Mouse (Mus musculus) heart, embryonic 12.5 days (tissue): ENCODE results near the gene Cdon. TPM values are rescaled to one million over a fixed set of nuclear protein-coding genes. Genes with fewer than 3 reads are reported as not detected.

ENCODE experiments used
- ATAC-seq: fragments of 200-750 bp; cut with Nextera tagmentation; 2 replicates; pipeline ENCODE4 v1.8.0; 2017; ENCODE audit warnings: moderate TSS enrichment, moderate library complexity; ENCODE audit not compliant: insufficient number of reproducible peaks, low FRiP score
- H3K27ac ChIP-seq: fragments of 300-500 bp; sonication (generic); 2 replicates; pipeline ENCODE4 v1.5.1; 2016; ENCODE audit warnings: mild to moderate bottlenecking, moderate library complexity; ENCODE audit not compliant: poor library complexity, severe bottlenecking
- H3K27me3 ChIP-seq: fragments of 300-500 bp; sonication (generic); replicated peaks from 2 replicates; pipeline ENCODE4 v1.6.1; 2016; ENCODE audit warnings: mild to moderate bottlenecking, moderate library complexity
- H3K36me3 ChIP-seq: fragments of 300-500 bp; sonication (generic); 2 replicates; pipeline ENCODE4 v1.6.1; 2016; ENCODE audit warnings: mild to moderate bottlenecking, moderate library complexity
- H3K4me1 ChIP-seq: fragments of 300-500 bp; sonication (generic); replicated peaks from 2 replicates; pipeline ENCODE4 v1.6.1; 2016; ENCODE audit warnings: mild to moderate bottlenecking
- H3K4me2 ChIP-seq: fragments of 300-500 bp; sonication (generic); 2 replicates; pipeline ENCODE4 v1.6.1; 2016; ENCODE audit warnings: mild to moderate bottlenecking, moderate library complexity
- H3K4me3 ChIP-seq: fragments of 300-500 bp; sonication (generic); 2 replicates; pipeline ENCODE4 v1.5.1; 2016; ENCODE audit warnings: mild to moderate bottlenecking
- H3K9ac ChIP-seq: fragments of 300-500 bp; sonication (generic); 2 replicates; pipeline ENCODE4 v1.6.1; 2016; ENCODE audit warnings: mild to moderate bottlenecking, moderate library complexity
- H3K9me3 ChIP-seq: fragments of 300-500 bp; sonication (generic); replicated peaks from 2 replicates; pipeline ENCODE4 v1.6.1; 2016; ENCODE audit warnings: mild to moderate bottlenecking, moderate library complexity
- WGBS: fragments of 180-500 bp; shearing (Covaris S2); methylation state at CpG from one replicate; pipeline ENCODE4 v1.1.7; 2016; 5-methylcytosine and 5-hydroxymethylcytosine counted together
- polyA plus RNA-seq: library from polyadenylated mRNA; unstranded; fragments of >200 nt; fragmentation: Nextera tagmentation; extraction: Ambion mirVana; gene quantifications from 2 replicates; pipeline ENCODE4 v1.2.1, GENCODE M21; 2016

The Cdon gene
- polyA plus RNA-seq, 1 experiment from 2014 or later: 7.0 TPM

GRCm38 (mm10) chr9:35474104-35474724 is 53.3 kb downstream of the Cdon start:
- Histone ChIP-seq H3K36me3 (peaks cover 58% of the 10 kb centered on the region), H3K27me3 (no peaks in the 10 kb centered on the region), H3K27ac (no peak overlapping the region), H3K9me3 (no peaks in the 10 kb centered on the region), H3K9ac (no peak overlapping the region), H3K4me2 (no peak overlapping the region), H3K4me1 (no peaks in the 10 kb centered on the region), H3K4me3 (no peak overlapping the region)
- 82% methylated on average over 10 of the region's 10 CpGs for WGBS
- no peak for ATAC-seq

- no peak for ATAC-seq
Measured at GRCm38 (mm10) chr9:35475394-35475793, 54.5 kb downstream of the Cdon start.

GRCm38 (mm10) chr9:35479456-35479855 is 58.5 kb downstream of the Cdon start:
- no peak overlapping the region for H3K9ac ChIP-seq
- H3K9me3 ChIP-seq: no peaks in the 10 kb centered on the region
- H3K36me3 ChIP-seq: peaks cover 47% of the 10 kb centered on the region
- H3K27ac ChIP-seq: no peak overlapping the region
- H3K4me1 ChIP-seq: peaks cover 13% of the 10 kb centered on the region
- no peak for ATAC-seq
- WGBS: 91% methylated on average over 6 of the region's 6 CpGs
- H3K4me2 ChIP-seq: no peak overlapping the region
- no peak overlapping the region for H3K4me3 ChIP-seq
- no peaks in the 10 kb centered on the region for H3K27me3 ChIP-seq

More at GRCm38 (mm10) chr9:35475394-35475793, 54.5 kb downstream of the Cdon start:
- Histone ChIP-seq H3K27ac (no peak overlapping the region), H3K4me3 (no peak overlapping the region), H3K9me3 (no peaks in the 10 kb centered on the region), H3K4me1 (no peaks in the 10 kb centered on the region), H3K27me3 (no peaks in the 10 kb centered on the region), H3K4me2 (no peak overlapping the region), H3K36me3 (peaks cover 64% of the 10 kb centered on the region), H3K9ac (no peak overlapping the region)
- WGBS: 85% methylated on average over 7 of the region's 7 CpGs

GRCm38 (mm10) chr9:35482014-35482898 is 61.3 kb downstream of the Cdon start:
- peak overlapping the region; percentile 16; the same call in 1 of the 2 replicates for H3K27ac ChIP-seq
- 59% methylated on average over 13 of the region's 13 CpGs for WGBS
- ATAC-seq: no peak
- no peaks in the 10 kb centered on the region for H3K27me3 ChIP-seq
- peaks cover 13% of the 10 kb centered on the region for H3K4me1 ChIP-seq
- no peak overlapping the region for H3K9ac ChIP-seq
- H3K4me2 ChIP-seq: no peak overlapping the region
- H3K36me3 ChIP-seq: peaks cover 54% of the 10 kb centered on the region
- H3K4me3 ChIP-seq: no peak overlapping the region
- H3K9me3 ChIP-seq: no peaks in the 10 kb centered on the region

- Histone ChIP-seq H3K27ac (no peak overlapping the region), H3K4me1 (peaks cover 13% of the 10 kb centered on the region), H3K27me3 (no peaks in the 10 kb centered on the region), H3K4me2 (no peak overlapping the region), H3K36me3 (peaks cover 63% of the 10 kb centered on the region), H3K9ac (no peak overlapping the region), H3K4me3 (no peak overlapping the region), H3K9me3 (no peaks in the 10 kb centered on the region)
- no peak for ATAC-seq
- WGBS: 84% methylated on average over 3 of the region's 3 CpGs
Measured at GRCm38 (mm10) chr9:35483949-35484348, 63.0 kb downstream of the Cdon start.

- no peak for ATAC-seq
- peaks cover 9% of the 10 kb centered on the region for H3K4me1 ChIP-seq
- H3K9me3 ChIP-seq: no peaks in the 10 kb centered on the region
- H3K27me3 ChIP-seq: no peaks in the 10 kb centered on the region
- no peak overlapping the region for H3K4me2 ChIP-seq
- H3K27ac ChIP-seq: no peak overlapping the region
- H3K4me3 ChIP-seq: no peak overlapping the region
- peaks cover 62% of the 10 kb centered on the region for H3K36me3 ChIP-seq
- no peak overlapping the region for H3K9ac ChIP-seq
- 85% methylated on average over 13 of the region's 13 CpGs for WGBS
Measured at GRCm38 (mm10) chr9:35486616-35487015, 65.7 kb downstream of the Cdon start.

GRCm38 (mm10) chr9:35488496-35488895 is 67.6 kb downstream of the Cdon start:
- H3K36me3 ChIP-seq: peaks cover 59% of the 10 kb centered on the region
- no peaks in the 10 kb centered on the region for H3K4me1 ChIP-seq
- H3K27ac ChIP-seq: no peak overlapping the region
- no peak overlapping the region for H3K4me2 ChIP-seq
- 82% methylated on average over 4 of the region's 4 CpGs for WGBS
- H3K9me3 ChIP-seq: no peaks in the 10 kb centered on the region
- no peak overlapping the region for H3K9ac ChIP-seq
- H3K27me3 ChIP-seq: no peaks in the 10 kb centered on the region
- no peak for ATAC-seq
- H3K4me3 ChIP-seq: no peak overlapping the region

- H3K9ac ChIP-seq: no peak overlapping the region
- WGBS: 82% methylated on average over 11 of the region's 11 CpGs
- no peak overlapping the region for H3K4me2 ChIP-seq
- no peaks in the 10 kb centered on the region for H3K27me3 ChIP-seq
- no peak overlapping the region for H3K4me3 ChIP-seq
- peaks cover 43% of the 10 kb centered on the region for H3K36me3 ChIP-seq
- ATAC-seq: no peak
- no peak overlapping the region for H3K27ac ChIP-seq
- H3K9me3 ChIP-seq: no peaks in the 10 kb centered on the region
- 0 out of 2 replicates have a peak, but pooled peaks cover 8% of the 10 kb centered on the region for H3K4me1 ChIP-seq
Measured at GRCm38 (mm10) chr9:35491109-35491866, 70.4 kb downstream of the Cdon start.

GRCm38 (mm10) chr9:35493033-35493732 is 72.3 kb downstream of the Cdon start:
- 0 out of 2 replicates have a peak, but pooled peaks cover 8% of the 10 kb centered on the region for H3K4me1 ChIP-seq
- ATAC-seq: no peak
- H3K27ac ChIP-seq: no peak overlapping the region
- WGBS: 59% methylated on average over 7 of the region's 7 CpGs
- H3K27me3 ChIP-seq: no peaks in the 10 kb centered on the region
- H3K9ac ChIP-seq: no peak overlapping the region
- peaks cover 27% of the 10 kb centered on the region for H3K36me3 ChIP-seq
- no peaks in the 10 kb centered on the region for H3K9me3 ChIP-seq
- H3K4me2 ChIP-seq: no peak overlapping the region
- no peak overlapping the region for H3K4me3 ChIP-seq

- 0 out of 2 replicates have a peak, but pooled peaks cover 8% of the 10 kb centered on the region for H3K4me1 ChIP-seq
- H3K9ac ChIP-seq: no peak overlapping the region
- H3K4me2 ChIP-seq: no peak overlapping the region
- H3K27me3 ChIP-seq: no peaks in the 10 kb centered on the region
- peaks cover 27% of the 10 kb centered on the region for H3K36me3 ChIP-seq
- no peak overlapping the region for H3K4me3 ChIP-seq
- H3K9me3 ChIP-seq: no peaks in the 10 kb centered on the region
- no peak for ATAC-seq
- no peak overlapping the region for H3K27ac ChIP-seq
- WGBS: 76% methylated on average over 4 of the region's 4 CpGs
Measured at GRCm38 (mm10) chr9:35493733-35494092, 72.8 kb downstream of the Cdon start.
